Mouse (Mus musculus): ENCODE measurements around the gene Trim33.

The Trim33 gene

DNA sequence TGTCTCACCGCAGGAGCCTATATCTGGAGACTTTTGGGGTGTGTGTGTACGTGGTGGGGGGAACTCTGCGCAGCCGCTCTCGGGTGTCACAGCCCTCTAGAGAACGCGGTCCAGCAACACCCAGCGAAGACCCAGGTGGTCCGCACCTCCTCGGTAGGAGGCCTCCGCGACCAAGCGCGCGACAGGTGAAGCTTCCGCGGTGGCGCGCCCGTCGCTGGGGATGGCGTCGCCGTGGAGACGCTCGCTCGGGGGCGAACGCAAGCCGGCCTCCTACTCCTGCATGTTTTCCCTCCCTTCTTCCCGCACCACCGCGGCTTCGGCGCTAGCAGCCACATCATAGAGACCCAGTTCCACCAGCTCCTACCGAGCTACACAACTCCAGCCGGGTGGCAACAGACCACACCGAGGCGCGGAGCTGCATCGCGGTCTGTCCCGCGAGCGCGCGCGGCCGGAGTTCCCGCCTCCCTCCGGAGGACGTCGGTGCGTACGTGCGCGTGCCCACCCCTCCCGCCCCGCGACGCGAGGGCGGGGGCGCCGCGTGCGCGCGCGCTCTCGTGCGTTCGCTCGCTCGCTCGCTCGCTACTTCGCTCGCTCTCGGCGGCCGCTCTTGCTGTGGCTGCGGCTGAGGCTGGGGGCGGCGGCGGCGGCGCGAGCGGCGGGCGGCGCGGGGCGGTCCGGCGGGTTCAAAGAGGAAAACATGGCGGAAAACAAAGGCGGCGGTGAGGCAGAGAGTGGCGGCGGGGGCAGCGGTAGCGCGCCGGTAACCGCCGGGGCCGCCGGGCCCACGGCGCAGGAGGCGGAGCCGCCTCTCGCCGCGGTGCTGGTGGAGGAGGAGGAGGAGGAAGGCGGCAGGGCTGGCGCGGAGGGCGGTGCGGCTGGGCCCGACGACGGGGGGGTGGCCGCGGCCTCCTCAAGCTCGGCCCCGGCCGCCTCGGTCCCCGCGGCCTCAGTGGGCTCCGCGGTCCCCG lies at the start of gene Trim33:
Gene Trim33 (plus strand): TSS at position 112 of the 968 bp plus-strand sequence.
- in situ Hi-C loops (cut with MboI; ENCODE audit: low sequenced_read_pairs): no loop called here

DNA sequence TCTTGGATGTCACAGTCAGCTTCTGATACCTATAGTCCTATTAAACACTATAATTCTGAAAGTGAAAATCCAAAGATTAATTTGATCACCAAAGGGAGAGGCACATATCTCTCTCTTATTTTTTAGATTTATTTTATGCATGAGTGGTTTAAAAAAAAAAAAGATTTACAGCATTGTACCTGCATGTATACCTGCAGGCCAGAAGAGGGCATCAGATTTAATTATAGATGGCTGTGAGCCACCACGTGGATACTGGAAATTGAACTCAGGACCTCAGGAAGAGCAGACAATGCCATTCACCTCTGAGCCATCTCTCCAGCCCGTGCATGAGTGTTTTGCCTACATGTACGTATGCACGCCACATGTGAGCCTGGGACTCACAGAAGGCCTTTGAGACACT lies 46.7 kb upstream of the Trim33 start:
- in situ Hi-C loops (cut with MboI; ENCODE audit: low sequenced_read_pairs): no loop called here

GRCm38 (mm10) chr3:103241524-103241923 lies 37.6 kb upstream of the Trim33 start:
- in situ Hi-C loops (cut with MboI; ENCODE audit: low sequenced_read_pairs): no loop called here

DNA sequence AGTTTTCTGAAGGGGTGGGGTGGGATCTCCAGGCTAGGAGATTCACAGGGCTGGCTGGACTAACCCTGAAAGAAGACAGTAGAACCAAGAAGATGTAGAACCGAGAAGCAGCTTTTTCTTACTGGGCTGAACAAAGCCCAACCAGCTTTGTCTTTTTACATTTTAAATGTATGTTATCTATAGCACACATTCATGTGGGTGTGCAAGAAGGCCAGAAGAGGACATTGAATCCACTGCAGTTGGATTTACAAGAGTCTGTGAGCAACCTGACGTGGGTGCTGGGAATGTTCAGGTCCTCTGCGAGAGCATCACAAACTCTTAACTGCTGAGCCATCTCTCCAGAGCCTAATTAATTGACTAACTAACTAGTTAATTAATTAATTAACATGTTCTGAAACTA lies 36.9 kb upstream of the Trim33 start:
- in situ Hi-C loops (cut with MboI; ENCODE audit: low sequenced_read_pairs): no loop called here

GRCm38 (mm10) chr3:103243491-103243890 lies 35.6 kb upstream of the Trim33 start:
- in situ Hi-C loops (cut with MboI; ENCODE audit: low sequenced_read_pairs): no loop called here

- in situ Hi-C loops (cut with MboI; ENCODE audit: low sequenced_read_pairs): no loop called here
Observed at GRCm38 (mm10) chr3:103246627-103247260, 32.3 kb upstream of the Trim33 start.

DNA sequence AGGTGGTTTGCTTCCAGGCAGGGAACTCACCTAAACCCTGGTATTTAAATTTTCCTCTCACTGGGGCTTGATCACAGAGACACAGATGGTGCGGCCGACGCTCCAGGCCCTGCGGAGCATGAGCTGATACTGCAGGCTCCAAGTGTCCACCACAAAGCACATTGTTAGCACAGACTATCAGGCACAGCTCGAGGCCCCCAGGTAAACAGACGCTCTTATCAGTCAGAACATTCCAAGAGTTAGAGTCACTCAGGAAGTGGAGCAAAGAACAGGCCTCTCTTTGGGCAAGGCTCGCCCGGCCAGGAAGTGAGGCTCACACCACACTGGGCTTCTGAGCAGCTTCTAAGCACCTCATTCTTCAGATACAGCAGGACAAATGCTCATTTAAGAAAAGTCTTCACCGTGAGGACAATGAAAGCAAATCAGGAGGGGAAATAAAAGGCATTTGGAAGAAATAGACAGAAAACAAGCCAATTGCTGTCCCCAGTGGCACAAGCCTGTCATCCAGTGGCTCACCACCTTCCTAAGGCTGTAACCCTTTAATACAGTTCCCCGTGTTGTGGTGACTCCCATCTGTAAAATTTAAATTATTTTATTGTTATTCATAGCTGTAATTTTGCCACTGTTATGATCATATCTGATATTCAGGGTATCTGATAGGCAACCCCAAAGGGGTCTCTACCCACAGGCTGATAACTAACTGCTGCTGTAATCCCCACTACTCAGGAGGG lies 22.8 kb upstream of the Trim33 start:
- in situ Hi-C loops (cut with MboI; ENCODE audit: low sequenced_read_pairs): no loop called here

GRCm38 (mm10) chr3:103262802-103263417 lies 16.2 kb upstream of the Trim33 start:
- in situ Hi-C loops (cut with MboI; ENCODE audit: low sequenced_read_pairs): no loop called here

GRCm38 (mm10) chr3:103278561-103279181 lies 422 bp upstream of the Trim33 start:
- in situ Hi-C loops (cut with MboI; ENCODE audit: low sequenced_read_pairs): no loop called here

DNA sequence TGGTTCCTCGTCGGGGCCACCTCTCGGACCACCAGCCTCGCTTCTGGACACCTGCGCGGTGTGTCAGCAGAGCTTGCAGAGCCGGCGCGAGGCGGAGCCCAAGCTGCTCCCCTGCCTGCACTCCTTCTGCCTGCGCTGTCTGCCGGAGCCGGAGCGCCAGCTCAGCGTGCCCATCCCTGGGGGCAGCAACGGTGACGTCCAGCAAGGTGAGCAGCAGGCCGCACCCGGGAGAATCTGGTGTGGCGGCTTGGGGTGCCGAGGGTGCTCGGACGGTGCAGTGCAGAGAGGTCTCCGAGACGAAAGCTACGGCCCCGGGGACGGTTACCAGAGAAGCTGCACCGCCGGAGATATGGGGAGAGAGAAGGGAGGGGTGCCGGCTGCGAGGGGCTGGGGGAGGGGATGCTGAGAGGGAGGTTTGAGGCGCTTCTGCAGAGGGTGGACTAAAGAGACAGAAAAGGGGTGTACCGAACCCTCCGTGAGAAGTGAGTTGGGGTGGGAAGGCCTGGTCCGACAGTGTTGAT lies 1.2 kb downstream of the Trim33 start:
- in situ Hi-C loops (cut with MboI; ENCODE audit: low sequenced_read_pairs): no loop called here

DNA sequence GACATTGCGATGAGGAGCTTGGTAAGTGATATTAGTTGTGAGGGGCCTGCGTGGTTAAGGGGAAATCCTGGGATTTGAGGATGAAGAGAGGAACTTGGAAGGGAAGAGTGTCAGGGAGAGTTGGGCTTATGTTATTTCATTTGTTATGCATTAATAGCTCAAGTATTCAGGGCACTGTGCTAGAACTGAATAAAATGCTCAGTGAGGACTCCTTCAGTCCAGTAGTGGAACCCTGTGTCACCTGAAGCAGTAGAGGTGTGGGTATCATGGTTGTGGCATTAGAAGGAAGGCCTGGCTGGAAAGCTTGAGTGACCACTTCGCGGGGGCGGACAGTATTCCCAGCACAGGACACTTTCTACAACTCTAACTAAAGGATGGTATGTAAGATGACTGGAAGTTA lies 1.8 kb downstream of the Trim33 start:
- in situ Hi-C loops (cut with MboI; ENCODE audit: low sequenced_read_pairs): no loop called here

DNA sequence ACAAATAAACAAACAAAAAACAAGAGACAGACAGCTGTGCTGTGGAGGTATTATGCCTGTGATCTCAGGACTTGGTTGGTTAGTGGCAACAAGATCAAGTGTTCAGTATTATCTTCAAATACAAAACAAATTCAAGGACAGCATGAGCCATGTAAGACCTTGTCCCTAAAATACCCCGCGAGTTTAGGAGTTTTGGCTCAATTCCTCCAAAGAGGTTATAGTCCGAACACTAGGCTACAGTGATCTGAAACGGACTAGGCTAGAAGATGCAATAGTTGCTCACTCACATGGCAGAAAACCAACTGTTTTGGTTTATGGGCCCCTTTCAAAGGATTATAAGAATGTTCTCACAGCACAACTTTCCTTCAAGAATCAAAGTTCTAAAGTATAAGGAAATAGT lies 9.7 kb downstream of the Trim33 start:
- in situ Hi-C loops (cut with MboI; ENCODE audit: low sequenced_read_pairs): no loop called here

DNA sequence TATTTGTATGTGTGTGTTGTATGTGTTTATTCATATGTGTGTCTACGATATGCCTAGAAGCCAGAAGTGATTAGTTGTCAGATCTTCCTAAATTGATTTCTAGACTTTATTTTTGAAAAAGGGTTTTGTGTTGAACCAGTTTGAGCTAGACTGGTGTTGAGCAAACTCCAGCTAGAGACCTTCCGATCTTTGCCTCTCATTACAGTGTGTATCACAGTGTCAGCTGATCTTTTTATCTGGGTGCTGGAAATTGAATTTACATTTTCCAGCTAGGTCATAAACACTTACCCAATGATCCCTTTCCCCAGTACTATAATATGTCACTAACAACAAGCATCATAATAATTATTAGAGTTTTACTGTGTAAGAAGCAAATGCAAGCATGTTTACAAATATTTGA lies 12.0 kb downstream of the Trim33 start:
- in situ Hi-C loops (cut with MboI; ENCODE audit: low sequenced_read_pairs): no loop called here

- in situ Hi-C loops (cut with MboI; ENCODE audit: low sequenced_read_pairs): no loop called here
Observed at GRCm38 (mm10) chr3:103305411-103305982, 26.4 kb downstream of the Trim33 start.

GRCm38 (mm10) chr3:103309252-103309651 lies 30.2 kb downstream of the Trim33 start:
- in situ Hi-C loops (cut with MboI; ENCODE audit: low sequenced_read_pairs): no loop called here

DNA sequence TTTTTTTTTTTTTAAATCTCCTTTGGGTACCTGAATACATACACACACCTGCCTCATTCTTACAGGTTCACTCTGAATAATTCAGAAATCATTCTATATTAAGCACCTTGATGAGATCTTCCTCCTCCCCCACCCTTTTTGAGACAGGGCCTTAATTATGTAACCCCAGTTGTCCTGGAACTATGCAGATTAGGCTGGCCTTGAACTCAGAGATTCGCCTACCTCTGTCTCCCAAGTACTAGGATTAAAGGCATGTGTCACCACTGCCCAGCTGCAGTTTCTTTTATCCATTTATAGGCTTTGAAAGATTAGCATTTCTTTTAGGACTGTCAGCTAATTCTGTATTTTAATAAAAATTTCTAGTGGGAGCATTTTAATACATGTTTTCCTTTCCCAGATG lies 30.7 kb downstream of the Trim33 start:
- in situ Hi-C loops (cut with MboI; ENCODE audit: low sequenced_read_pairs): no loop called here

GRCm38 (mm10) chr3:103314291-103314690 lies 35.2 kb downstream of the Trim33 start:
- in situ Hi-C loops (cut with MboI; ENCODE audit: low sequenced_read_pairs): no loop called here

GRCm38 (mm10) chr3:103335371-103335770 lies 56.3 kb downstream of the Trim33 start:
- in situ Hi-C loops (cut with MboI; ENCODE audit: low sequenced_read_pairs): no loop called here

DNA sequence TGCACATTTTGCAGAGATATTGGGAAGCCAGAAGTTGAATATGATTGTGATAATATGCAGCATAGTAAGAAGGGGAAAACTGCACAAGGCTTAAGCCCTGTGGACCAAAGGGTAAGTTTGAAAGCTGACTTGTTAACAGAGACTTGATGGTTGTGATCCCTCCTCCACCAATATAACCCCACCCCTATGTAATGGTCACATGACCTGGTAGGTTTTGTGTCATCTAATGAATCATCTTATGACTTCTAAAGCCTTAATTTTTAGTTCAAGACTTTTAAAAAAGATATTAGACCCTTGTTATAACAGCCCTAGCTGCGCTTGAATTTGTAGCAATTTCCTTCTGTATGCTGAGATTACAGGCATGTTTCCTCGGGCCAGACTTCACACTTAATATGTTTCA lies 67.6 kb downstream of the Trim33 start:
- in situ Hi-C loops (cut with MboI; ENCODE audit: low sequenced_read_pairs): no loop called here

- in situ Hi-C loops (cut with MboI; ENCODE audit: low sequenced_read_pairs): loop anchor here (25.0 kb wide), 1 partner anchor 166 kb away; no protein-coding TSS in a partner anchor
Observed at GRCm38 (mm10) chr3:103353518-103353917, 74.4 kb downstream of the Trim33 start.
